Mouse (Mus musculus) adrenal gland (tissue): ENCODE measurements around the gene Vmn1r129.
"Not testable (repeated sequence)": the region's sequence is repeated elsewhere in the genome, so short reads cannot be mapped to it uniquely, and the experiment has no call there.

Experiments used
- intact Hi-C: fragments of 180-260 bp; cut with DNase I; formaldehyde crosslinking; loops from one replicate; pipeline ENCODE4 v1.15.1; 2025
- long read RNA-seq, 2 experiments: library from polyadenylated mRNA; unstranded; transcript quantifications; one replicate each; pipeline ENCODE4 v2.0.0; 2020; ENCODE audit warnings: borderline replicate concordance in 1 of 2; ENCODE audit not compliant: insufficient replicate concordance in 1 of 2

Vmn1r129 gene
- long read RNA-seq, experiment 1: 0 reads
- long read RNA-seq, experiment 2: 0 reads

DNA sequence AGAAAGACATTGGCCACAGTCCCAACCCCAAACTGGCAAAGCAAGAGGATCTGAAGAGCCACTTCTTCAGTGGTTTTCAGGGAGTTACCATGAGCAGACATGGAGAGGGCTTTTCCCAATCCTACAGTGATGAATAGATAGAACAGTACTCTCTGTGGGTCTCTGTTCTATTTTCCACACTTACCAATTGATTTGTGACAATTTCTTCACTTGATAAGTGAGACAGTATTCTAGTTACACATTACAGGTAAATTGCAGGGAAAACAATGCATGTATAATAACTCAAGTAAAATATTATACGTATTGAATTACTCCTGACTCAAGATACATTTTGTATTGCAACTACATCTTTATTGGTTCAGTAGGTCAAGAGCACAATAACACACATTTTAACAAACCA, at the start of gene Vmn1r129:
TSS of gene Vmn1r129 (minus strand) at position 101 of the 400 bp plus-strand sequence.
- intact Hi-C loops: not testable (repeated sequence)

DNA sequence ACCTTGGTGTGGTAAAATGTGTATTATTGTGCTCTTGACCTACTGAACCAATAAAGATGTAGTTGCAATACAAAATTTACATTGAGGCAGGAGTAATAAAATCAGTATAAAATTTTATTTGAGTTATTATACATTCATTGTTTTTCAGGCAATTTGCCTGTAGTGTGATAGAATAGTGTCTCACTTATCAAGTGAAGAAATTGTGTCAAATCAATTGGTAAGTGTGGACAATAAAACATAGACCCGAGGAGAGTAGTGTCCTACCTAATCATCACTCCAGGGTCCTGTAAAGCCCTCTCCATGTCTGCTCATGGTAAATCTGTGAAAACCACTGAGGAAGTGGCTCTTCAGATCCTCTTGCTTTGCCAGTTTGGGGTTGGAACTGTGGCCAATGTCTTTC, 12.0 kb downstream of the Vmn1r129 start, which contains the start of gene Vmn1r128:
TSS of gene Vmn1r128 (plus strand) at position 301 of the 400 bp plus-strand sequence.
- intact Hi-C loops: not testable (repeated sequence)

- intact Hi-C loops: not testable (repeated sequence)
Observed at GRCm38 (mm10) chr7:21319761-21320160, 41.3 kb downstream of the Vmn1r129 start, which contains the start of gene Vmn1r127. Gene Vmn1r127, minus strand, starts transcription at chr7:21319861.
